Mouse (Mus musculus) thymus, postnatal 10 days (tissue): ENCODE results near the gene Tmem88b.
A peak's percentile ranks its signal among the peaks of the same experiment; 100 is the strongest.
"Not testable (repeated sequence)": the region's sequence is repeated elsewhere in the genome, so short reads cannot be mapped to it uniquely, and the experiment has no call there.

Experiments
- DNase-seq, 2 experiments: peaks; one replicate each; pipeline ENCODE4 v3.0.0; 2021; ENCODE audit warnings: low spot score in 2 of 2

The Tmem88b gene

GRCm38 (mm10) chr4:155760613-155761355, 24.9 kb downstream of the Tmem88b start, which contains the start of gene Atad3a:
TSS of gene Atad3a (minus strand) at chr4:155761093.
- DNase-seq = peak; percentile 92 to 95

DNA sequence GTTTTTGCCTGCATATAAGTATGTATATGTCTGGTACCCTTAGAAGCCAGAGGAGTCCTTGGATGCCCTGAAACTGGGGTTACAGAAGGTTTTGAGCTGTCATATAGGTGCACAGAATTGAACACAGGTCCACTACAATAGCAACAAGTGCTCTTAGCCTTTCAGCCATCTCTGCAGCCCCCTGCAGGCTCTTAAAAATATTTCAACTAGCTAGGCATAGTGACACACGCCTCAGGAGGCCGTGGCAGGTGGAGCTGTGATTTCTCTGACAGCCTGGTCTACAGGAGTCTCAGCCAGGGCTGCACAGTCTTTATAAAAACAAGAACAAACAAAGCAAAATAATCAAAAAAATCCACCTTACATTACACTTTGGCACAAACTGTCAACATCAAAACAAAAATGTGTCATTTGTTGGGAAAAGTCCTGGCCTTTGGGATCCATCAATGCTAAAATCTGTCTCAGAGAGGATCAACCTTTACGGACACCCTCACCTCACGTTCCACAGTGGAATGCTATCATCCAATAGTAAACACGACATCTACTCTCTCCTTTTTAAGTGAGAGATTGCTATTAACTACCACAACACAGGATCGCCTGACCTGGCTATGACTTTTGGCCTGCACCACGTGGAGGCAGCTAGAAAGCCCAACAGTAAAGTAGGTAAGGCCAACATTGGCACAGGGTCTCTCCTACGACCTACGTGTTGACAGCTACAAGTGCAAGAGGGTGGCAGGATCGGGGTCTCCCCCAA, 25.6 kb downstream of the Tmem88b start:
- DNase-seq = peak in 1 of 2 experiments; percentile 48

DNA sequence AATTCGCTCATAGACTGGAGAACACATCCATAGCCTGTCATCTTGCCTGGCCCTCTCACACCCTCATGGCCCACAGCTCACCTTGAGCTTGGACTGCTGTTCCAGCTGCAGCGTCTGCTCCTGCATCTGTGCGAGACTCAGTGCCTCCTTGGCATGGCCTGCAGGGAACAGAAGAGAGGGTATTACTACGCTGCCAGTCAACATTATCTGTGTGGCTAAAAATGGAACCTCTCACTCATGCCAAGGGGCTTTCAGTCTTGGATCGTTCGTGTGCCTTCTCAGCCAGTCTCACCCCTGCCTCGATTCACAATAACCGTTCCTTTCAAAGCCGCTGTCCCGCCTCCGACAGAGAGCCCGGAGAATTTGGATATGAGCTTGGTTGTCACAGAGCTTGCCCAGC, 28.7 kb downstream of the Tmem88b start:
- DNase-seq = no peak

GRCm38 (mm10) chr4:155746575-155747490, 38.8 kb downstream of the Tmem88b start:
- DNase-seq = no peak

DNA sequence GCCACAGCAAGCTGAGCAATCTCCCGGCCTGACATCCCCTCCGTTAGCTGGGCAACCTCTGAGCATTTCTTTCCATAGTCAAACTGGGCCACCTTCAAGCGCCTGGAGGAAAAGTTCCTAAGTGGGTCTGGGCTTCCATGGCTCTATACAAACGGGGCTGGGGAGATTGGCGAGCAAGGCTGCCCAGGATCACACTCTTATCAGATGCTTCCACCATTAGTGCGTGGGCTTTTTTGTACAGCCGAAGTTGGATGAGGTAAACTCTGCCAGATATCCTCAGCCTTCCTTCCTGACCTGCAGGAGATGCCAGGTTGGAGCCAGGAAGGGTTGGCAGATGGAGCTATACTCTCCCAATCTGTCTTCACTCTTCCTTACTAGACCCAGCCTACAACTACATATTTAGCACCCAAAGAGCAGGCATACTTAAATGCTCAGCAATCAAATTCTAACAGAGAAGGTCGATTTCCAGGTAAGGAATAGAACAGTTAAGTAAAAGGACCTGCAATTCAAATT, 39.6 kb downstream of the Tmem88b start:
- DNase-seq = no peak

GRCm38 (mm10) chr4:155745136-155745535, 40.5 kb downstream of the Tmem88b start:
- DNase-seq = no peak

- DNase-seq = no peak
These were observed 41.2 kb downstream of the Tmem88b start for GRCm38 (mm10) chr4:155744474-155744873.

- DNase-seq = no peak
These were observed 43.0 kb downstream of the Tmem88b start for GRCm38 (mm10) chr4:155742684-155743083.

DNA sequence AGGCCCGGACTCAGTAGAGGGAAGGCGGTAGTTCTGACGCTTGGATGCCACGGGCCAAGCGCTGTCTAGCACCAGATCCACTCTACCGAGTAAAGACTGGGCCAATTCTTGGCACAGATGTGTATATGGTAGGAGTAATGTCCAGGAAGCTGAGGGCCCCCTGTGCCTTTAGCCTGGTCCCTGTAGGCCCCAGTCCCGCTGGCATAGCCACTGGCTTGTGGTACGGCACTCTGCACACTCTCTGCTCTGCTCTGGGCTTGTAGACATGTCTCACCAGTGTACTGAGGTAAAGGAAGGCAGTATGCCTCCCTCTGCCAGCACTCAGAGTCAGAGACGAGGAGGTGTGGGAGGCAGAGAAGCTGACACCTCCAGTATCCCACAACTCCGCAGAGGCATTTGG, 45.0 kb downstream of the Tmem88b start:
- not testable (repeated sequence) for DNase-seq

GRCm38 (mm10) chr4:155739741-155740636, 45.7 kb downstream of the Tmem88b start:
- no peak for DNase-seq

- no peak for DNase-seq
These were observed 46.5 kb downstream of the Tmem88b start for GRCm38 (mm10) chr4:155739152-155739551.

DNA sequence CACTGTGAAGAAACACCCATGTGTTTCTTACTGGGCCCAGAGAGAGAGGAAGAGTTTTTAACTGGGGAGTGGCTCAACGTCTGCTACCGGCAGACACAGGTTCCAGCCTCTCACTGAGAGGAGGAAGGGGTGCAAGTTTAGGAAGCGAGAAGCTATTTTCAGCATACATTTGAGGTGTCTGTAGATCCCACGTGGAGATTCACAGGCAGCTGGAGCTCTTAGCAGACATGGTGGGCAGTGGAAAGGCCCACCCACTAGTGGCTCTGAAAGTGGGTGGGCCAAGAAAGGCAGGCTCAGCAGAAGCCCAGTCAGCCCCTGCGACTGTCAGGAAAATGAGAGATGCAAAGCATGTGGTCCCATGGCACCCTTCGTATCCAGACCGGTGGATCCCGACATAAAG, 47.4 kb downstream of the Tmem88b start:
- DNase-seq = no peak

DNA sequence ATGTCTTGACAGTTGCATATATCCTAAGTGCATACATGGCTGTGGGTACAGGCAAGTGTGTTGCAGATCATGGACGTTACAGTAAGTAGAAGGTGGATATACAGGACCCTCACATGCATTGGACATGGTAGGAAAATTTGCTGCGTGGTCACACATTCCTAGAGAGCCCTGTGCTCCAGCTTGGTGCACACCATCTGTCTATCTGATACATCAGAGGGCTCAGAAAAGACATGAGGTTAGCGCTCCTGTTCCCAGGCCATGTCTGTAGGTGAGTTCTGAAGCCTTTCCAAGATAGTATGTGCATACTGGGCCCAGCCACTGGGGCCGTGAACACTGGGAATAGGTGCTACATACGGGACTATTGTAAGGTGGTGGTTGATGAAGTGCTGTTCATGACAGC, 49.3 kb downstream of the Tmem88b start:
- DNase-seq = no peak

DNA sequence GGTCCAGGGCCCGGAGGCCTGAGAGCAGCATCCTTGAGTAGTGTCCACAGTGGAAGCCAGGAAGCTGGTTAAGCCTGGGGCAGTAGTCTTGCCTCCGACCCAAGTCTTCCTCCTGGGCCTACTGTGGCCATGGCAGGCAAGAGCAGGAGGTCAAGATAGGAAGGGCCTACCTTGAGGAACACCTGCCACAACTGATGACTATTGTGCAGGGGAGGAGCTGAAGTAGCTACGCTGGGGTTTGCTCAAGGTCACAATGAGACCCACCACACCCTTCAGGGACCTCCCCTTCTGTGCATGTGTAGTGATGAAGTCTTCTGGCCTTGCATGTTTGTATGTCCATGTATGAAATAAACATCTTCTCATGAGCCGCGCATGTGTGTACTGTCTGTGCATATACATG, 49.9 kb downstream of the Tmem88b start:
- no peak for DNase-seq

- peak; percentile 23 to 62 for DNase-seq
These were observed 50.5 kb downstream of the Tmem88b start for GRCm38 (mm10) chr4:155734951-155735702.

DNA sequence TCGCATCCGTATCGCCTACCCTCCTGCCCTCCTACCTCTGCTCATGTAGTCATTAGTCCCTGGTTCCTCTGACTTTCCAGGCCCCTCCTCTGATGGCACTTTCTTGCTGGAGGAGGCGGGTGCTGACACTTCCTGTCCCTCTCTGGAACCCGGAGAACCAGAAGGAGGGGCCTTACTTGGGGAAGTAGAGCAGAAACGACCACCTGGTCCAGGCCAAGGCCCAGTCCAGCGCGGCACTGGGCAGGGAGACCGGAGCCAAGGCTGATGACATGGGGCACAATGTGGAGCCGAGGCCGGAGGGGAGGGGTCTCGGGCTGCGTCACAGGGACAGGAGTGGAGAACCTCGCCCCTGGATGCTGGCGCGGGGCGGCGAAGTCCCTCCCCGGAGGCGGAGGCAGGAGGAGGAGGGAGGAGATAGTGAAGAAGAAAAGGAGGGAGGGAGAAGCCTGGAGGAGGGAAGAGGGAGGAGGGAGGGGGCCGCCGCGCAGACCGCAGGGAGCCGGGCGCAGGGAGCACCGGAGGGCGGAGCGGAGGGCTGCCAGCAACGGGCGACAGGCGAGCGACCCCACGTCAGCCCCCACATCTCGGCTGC, 51.2 kb downstream of the Tmem88b start, which contains the start of gene Tmem240:
Tmem240 (plus strand) TSS at position 451 of the 592 bp plus-strand sequence.
- peak; percentile 73 to 82 for DNase-seq

DNA sequence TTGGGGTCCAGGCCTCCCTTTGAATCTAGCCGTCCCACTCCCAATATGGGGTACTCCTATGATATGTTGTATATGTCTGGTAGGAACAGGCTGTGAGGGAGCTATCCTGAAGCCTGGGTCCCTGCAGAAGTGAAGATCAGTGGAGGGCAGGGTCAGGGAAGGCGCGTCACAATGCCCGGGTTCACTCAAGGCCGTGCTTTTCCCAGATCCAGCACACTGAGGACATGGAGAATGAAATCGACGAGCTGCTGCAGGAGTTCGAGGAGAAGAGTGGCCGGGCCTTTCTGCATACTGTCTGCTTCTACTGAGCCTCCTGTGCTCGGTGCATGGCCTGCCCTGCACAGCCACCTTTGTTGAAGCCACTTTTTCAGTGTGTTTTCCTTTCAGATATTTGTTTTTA, 52.4 kb downstream of the Tmem88b start:
- DNase-seq = no peak
